Mouse (Mus musculus) left cerebral cortex, adult 9 months (tissue): ENCODE results near the gene Nucb1.
"Not testable (repeated sequence)": the region's sequence is repeated elsewhere in the genome, so short reads cannot be mapped to it uniquely, and the experiment has no call there.

Source experiments
- DNase-seq, 2 experiments: peaks; one replicate each; pipeline ENCODE4 v3.0.0; 2022; ENCODE audit warnings: low spot score in 2 of 2

Gene Nucb1

GRCm38 (mm10) chr7:45488293-45489204 is 21.7 kb downstream of the Nucb1 start, which contains the start of gene Dhdh:
Gene Dhdh, minus strand, starts transcription at chr7:45488805.
- DNase-seq = peak in 1 of 2 experiments; percentile 44

- no peak for DNase-seq
These were observed 22.3 kb downstream of the Nucb1 start for GRCm38 (mm10) chr7:45487861-45488292.

GRCm38 (mm10) chr7:45486761-45487415 is 23.3 kb downstream of the Nucb1 start, which contains the start of gene Gm45808:
Gene Gm45808, minus strand, starts transcription at chr7:45486811.
- DNase-seq = no peak

GRCm38 (mm10) chr7:45486158-45486557 is 24.0 kb downstream of the Nucb1 start:
- DNase-seq = no peak

- DNase-seq = not testable (repeated sequence)
These were observed 25.2 kb downstream of the Nucb1 start for GRCm38 (mm10) chr7:45484985-45485384.

- no peak for DNase-seq
These were observed 28.0 kb downstream of the Nucb1 start for GRCm38 (mm10) chr7:45482166-45482565.

- peak in 1 of 2 experiments; percentile 77 for DNase-seq
These were observed 28.8 kb downstream of the Nucb1 start, which contains the start of gene Tulp2 for GRCm38 (mm10) chr7:45481374-45481927. Gene Tulp2, plus strand, starts transcription at chr7:45481877.

- DNase-seq = not testable (repeated sequence)
These were observed 29.9 kb downstream of the Nucb1 start for GRCm38 (mm10) chr7:45480310-45480709.

- DNase-seq = no peak
These were observed 31.4 kb downstream of the Nucb1 start for GRCm38 (mm10) chr7:45478774-45479173.

- DNase-seq = peak in 1 of 2 experiments; percentile 62
These were observed 33.2 kb downstream of the Nucb1 start for GRCm38 (mm10) chr7:45477003-45477402.

- DNase-seq = no peak
These were observed 33.8 kb downstream of the Nucb1 start for GRCm38 (mm10) chr7:45476453-45476852.

- DNase-seq = peak in 1 of 2 experiments; percentile 47
These were observed 34.8 kb downstream of the Nucb1 start for GRCm38 (mm10) chr7:45475291-45475969.

- DNase-seq = peak in 1 of 2 experiments; percentile 84
These were observed 39.3 kb downstream of the Nucb1 start for GRCm38 (mm10) chr7:45470869-45471268.

- DNase-seq = no peak
These were observed 43.0 kb downstream of the Nucb1 start for GRCm38 (mm10) chr7:45467090-45467670.

GRCm38 (mm10) chr7:45466283-45467089 is 43.7 kb downstream of the Nucb1 start, which contains the start of gene Bax:
Gene Bax, minus strand, starts transcription at chr7:45466898.
- DNase-seq = peak; percentile 90 to 97

- no peak for DNase-seq
These were observed 44.7 kb downstream of the Nucb1 start for GRCm38 (mm10) chr7:45465549-45465948.

- no peak for DNase-seq
These were observed 45.1 kb downstream of the Nucb1 start for GRCm38 (mm10) chr7:45465112-45465511.

- no peak for DNase-seq
These were observed 46.0 kb downstream of the Nucb1 start for GRCm38 (mm10) chr7:45463987-45464778.

- DNase-seq = not testable (repeated sequence)
These were observed 47.3 kb downstream of the Nucb1 start for GRCm38 (mm10) chr7:45462868-45463267.
